Mouse (Mus musculus) heart, embryonic 11.5 days (tissue): ENCODE measurements around the gene P3h4. TPM values are rescaled to one million over a fixed set of nuclear protein-coding genes. Genes with fewer than 3 reads are reported as not detected.

Experiments
- ATAC-seq: fragments of 200-750 bp; cut with Nextera tagmentation; replicated peaks from 2 replicates; pipeline ENCODE4 v1.8.0; 2017; ENCODE audit warnings: moderate library complexity; ENCODE audit not compliant: insufficient number of reproducible peaks, low FRiP score, low TSS enrichment
- H3K27ac ChIP-seq: fragments of 300-500 bp; sonication (generic); 2 replicates; pipeline ENCODE4 v1.5.1; 2014; ENCODE audit warnings: mild to moderate bottlenecking, low read depth, low read length
- H3K27me3 ChIP-seq: fragments of 300-500 bp; sonication (generic); 2 replicates; pipeline ENCODE4 v1.6.1; 2014; ENCODE audit warnings: mild to moderate bottlenecking, low read length, mixed read lengths; ENCODE audit not compliant: control insufficient read depth, insufficient read depth
- H3K36me3 ChIP-seq: fragments of 300-500 bp; sonication (generic); 2 replicates; pipeline ENCODE4 v1.6.1; 2014; ENCODE audit warnings: mild to moderate bottlenecking, low read length, moderate library complexity, mixed read lengths; ENCODE audit not compliant: control insufficient read depth, insufficient read depth
- H3K4me1 ChIP-seq: fragments of 300-500 bp; sonication (generic); 2 replicates; pipeline ENCODE4 v1.6.1; 2014; ENCODE audit warnings: low read length; ENCODE audit not compliant: control insufficient read depth, insufficient read depth
- H3K4me2 ChIP-seq: fragments of 300-500 bp; sonication (generic); 2 replicates; pipeline ENCODE4 v1.6.1; 2014; ENCODE audit warnings: mild to moderate bottlenecking, moderate library complexity
- H3K4me3 ChIP-seq: fragments of 300-500 bp; sonication (generic); 2 replicates; pipeline ENCODE4 v1.5.1; 2014; ENCODE audit warnings: low read depth, low read length
- H3K9ac ChIP-seq: fragments of 300-500 bp; sonication (generic); 2 replicates; pipeline ENCODE4 v1.6.1; 2014; ENCODE audit warnings: mild to moderate bottlenecking, low read depth, low read length, moderate library complexity
- H3K9me3 ChIP-seq: fragments of 300-500 bp; sonication (generic); replicated peaks from 2 replicates; pipeline ENCODE4 v1.6.1; 2016; ENCODE audit warnings: low read length; ENCODE audit not compliant: control insufficient read depth
- WGBS: fragments of 180-500 bp; shearing (Covaris S2); extraction: QIAGEN DNeasy Blood & Tissue Kit; methylation state at CpG from one replicate; pipeline ENCODE4 v1.1.7; 2014; ENCODE audit not compliant: insufficient replicate concordance; 5-methylcytosine and 5-hydroxymethylcytosine counted together
- polyA plus RNA-seq: library from polyadenylated mRNA; unstranded; fragments of >200 nt; fragmentation: Nextera tagmentation; extraction: Ambion mirVana; gene quantifications from 2 replicates; pipeline ENCODE4 v1.2.1, GENCODE M21; 2014

The P3h4 gene
- polyA plus RNA-seq, 1 experiment from 2014 or later: 67.2 TPM

DNA sequence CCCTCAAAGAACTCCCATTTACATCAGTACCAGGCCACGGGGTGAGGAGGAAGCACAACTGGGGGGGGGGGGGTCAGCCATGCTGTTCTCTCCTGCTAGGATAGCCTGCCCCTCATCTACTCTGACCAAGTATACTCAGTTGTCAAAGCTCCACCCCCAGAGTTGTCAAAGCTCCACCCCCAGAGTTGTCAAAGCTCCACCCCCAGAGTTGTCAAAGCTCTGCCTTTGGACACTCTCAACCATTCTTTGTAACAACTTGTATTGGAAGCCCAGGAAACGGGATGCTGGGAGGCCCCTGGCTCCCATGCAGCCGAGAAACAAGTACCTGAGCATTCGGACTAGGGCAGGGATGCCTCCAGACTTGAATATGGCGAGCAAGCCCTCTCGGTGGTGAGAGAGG is 32.0 kb downstream of the P3h4 start:
- no peak for ATAC-seq
- H3K36me3 ChIP-seq: peaks cover 50% of the 10 kb centered on the region

DNA sequence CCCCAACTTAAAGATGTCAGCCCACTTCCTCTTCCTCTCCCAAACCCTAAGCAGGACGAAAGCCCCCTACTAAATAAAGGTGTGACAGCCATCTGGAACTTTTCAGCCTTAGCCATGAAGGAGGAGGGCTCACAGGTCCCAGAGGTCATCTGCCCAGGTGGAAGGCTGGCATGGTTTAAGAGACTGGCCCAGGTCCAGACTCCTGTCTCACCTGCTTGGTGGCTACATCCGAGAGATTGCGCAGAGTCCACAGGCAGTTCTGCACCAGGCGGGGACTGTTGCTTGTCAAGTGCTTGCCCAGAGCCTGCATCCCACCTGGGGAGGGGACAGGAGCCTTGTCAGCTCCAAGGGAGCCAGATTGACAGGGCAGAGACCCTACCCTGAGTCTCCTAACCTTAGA is 35.3 kb downstream of the P3h4 start:
- Histone ChIP-seq H3K4me3 (no peak overlapping the region), H3K9ac (no peak overlapping the region), H3K4me2 (no peak overlapping the region), H3K36me3 (peaks cover 66% of the 10 kb centered on the region), H3K9me3 (no peaks in the 10 kb centered on the region), H3K27ac (no peak overlapping the region), H3K27me3 (no peaks in the 10 kb centered on the region), H3K4me1 (no peaks in the 10 kb centered on the region)
- 82% methylated on average over 4 of the region's 4 CpGs for WGBS
- ATAC-seq: no peak

More for the DNA sequence above, 32.0 kb downstream of the P3h4 start:
- H3K27me3 ChIP-seq: no peaks in the 10 kb centered on the region
- no peak overlapping the region for H3K27ac ChIP-seq
- H3K4me2 ChIP-seq: no peak overlapping the region; the same call in 1 of the 2 replicates
- H3K4me1 ChIP-seq: peaks cover 15% of the 10 kb centered on the region
- no peaks in the 10 kb centered on the region for H3K9me3 ChIP-seq
- H3K4me3 ChIP-seq: no peak overlapping the region
- 85% methylated on average over 6 of the region's 6 CpGs for WGBS
- no peak overlapping the region for H3K9ac ChIP-seq

DNA sequence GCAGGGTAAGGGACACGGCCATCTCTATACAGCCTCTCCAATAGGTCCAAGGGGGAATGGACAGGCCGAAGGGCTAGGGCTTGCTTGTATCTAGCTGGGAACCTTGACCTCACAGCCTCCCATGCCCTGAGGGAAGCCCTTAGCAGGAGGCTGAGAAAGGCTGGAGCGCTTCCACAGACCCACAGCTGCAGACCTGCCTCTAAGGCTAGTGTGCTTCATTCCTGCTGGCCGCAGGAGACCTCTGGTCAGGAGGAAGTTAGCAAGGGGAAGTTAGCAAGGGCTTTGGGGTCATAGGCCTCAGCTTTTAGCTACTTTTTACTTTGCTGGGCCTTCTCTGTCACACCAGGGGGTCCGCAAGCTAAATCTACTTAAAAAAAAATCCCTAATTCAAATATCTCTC is 36.2 kb downstream of the P3h4 start:
- Histone ChIP-seq H3K9me3 (no peaks in the 10 kb centered on the region), H3K36me3 (peaks cover 66% of the 10 kb centered on the region), H3K4me1 (no peaks in the 10 kb centered on the region), H3K27ac (no peak overlapping the region), H3K4me2 (no peak overlapping the region), H3K27me3 (no peaks in the 10 kb centered on the region), H3K9ac (no peak overlapping the region), H3K4me3 (no peak overlapping the region)
- ATAC-seq: no peak
- 88% methylated on average over 5 of the region's 5 CpGs for WGBS

GRCm38 (mm10) chr11:100377989-100378388 is 36.6 kb downstream of the P3h4 start:
- Histone ChIP-seq H3K27me3 (no peaks in the 10 kb centered on the region), H3K9ac (no peak overlapping the region), H3K9me3 (no peaks in the 10 kb centered on the region), H3K4me1 (no peaks in the 10 kb centered on the region), H3K4me3 (no peak overlapping the region), H3K4me2 (no peak overlapping the region), H3K27ac (no peak overlapping the region), H3K36me3 (peaks cover 66% of the 10 kb centered on the region)
- WGBS: 90% methylated on average over 14 of the region's 14 CpGs
- ATAC-seq: no peak

GRCm38 (mm10) chr11:100376746-100377389 is 37.8 kb downstream of the P3h4 start:
- H3K4me2 ChIP-seq: no peak overlapping the region
- H3K27ac ChIP-seq: no peak overlapping the region
- H3K9ac ChIP-seq: no peak overlapping the region
- H3K4me3 ChIP-seq: no peak overlapping the region
- WGBS: 83% methylated on average over 21 of the region's 21 CpGs
- no peaks in the 10 kb centered on the region for H3K27me3 ChIP-seq
- H3K9me3 ChIP-seq: no peaks in the 10 kb centered on the region
- H3K4me1 ChIP-seq: no peaks in the 10 kb centered on the region
- peaks cover 60% of the 10 kb centered on the region for H3K36me3 ChIP-seq
- no peak for ATAC-seq

- H3K27ac ChIP-seq: 0 out of 2 replicates have a peak overlapping the region, but pooled peaks have one; percentile 15
- 69% methylated on average over 4 of the region's 4 CpGs for WGBS
- peaks cover 54% of the 10 kb centered on the region for H3K36me3 ChIP-seq
- H3K9ac ChIP-seq: no peak overlapping the region
- H3K9me3 ChIP-seq: no peaks in the 10 kb centered on the region
- H3K4me2 ChIP-seq: no peak overlapping the region
- no peak for ATAC-seq
- no peak overlapping the region for H3K4me3 ChIP-seq
- H3K4me1 ChIP-seq: no peaks in the 10 kb centered on the region
- no peaks in the 10 kb centered on the region for H3K27me3 ChIP-seq
Measured at GRCm38 (mm10) chr11:100376005-100376404, 38.6 kb downstream of the P3h4 start.

GRCm38 (mm10) chr11:100375127-100375526 is 39.5 kb downstream of the P3h4 start:
- Histone ChIP-seq H3K27me3 (no peaks in the 10 kb centered on the region), H3K4me3 (no peak overlapping the region), H3K27ac (no peak overlapping the region), H3K36me3 (peaks cover 52% of the 10 kb centered on the region), H3K9me3 (no peaks in the 10 kb centered on the region), H3K9ac (no peak overlapping the region), H3K4me2 (no peak overlapping the region), H3K4me1 (no peaks in the 10 kb centered on the region)
- ATAC-seq: no peak
- WGBS: 78% methylated on average over 9 of the region's 9 CpGs

GRCm38 (mm10) chr11:100371981-100372558 is 42.6 kb downstream of the P3h4 start:
- Histone ChIP-seq H3K9ac (no peak overlapping the region), H3K27me3 (no peaks in the 10 kb centered on the region), H3K4me1 (no peaks in the 10 kb centered on the region), H3K9me3 (no peaks in the 10 kb centered on the region), H3K4me3 (no peak overlapping the region), H3K27ac (no peak overlapping the region), H3K36me3 (peaks cover 39% of the 10 kb centered on the region), H3K4me2 (no peak overlapping the region)
- no peak for ATAC-seq
- 85% methylated on average over 7 of the region's 8 CpGs for WGBS

DNA sequence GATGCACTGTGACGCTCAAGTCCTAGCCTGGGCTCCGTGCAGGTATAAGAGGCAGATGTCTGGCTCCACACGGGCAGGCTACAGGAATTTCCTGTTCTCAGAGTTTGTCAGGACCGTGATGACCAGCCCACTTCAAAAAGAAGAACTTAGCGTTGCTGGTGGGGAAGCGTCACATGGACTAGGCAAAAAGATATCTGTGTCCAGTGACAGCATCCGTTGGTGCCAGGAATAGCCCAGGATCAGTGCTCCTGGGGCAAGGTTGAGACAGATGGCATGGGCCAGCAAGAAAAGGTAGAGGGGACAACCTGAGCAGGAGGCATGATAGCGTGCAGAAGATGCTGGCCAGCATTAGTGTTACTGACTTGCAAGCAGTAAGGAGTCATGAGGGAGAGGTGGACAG is 44.8 kb downstream of the P3h4 start:
- Histone ChIP-seq H3K4me1 (no peaks in the 10 kb centered on the region), H3K9ac (no peak overlapping the region), H3K4me2 (no peak overlapping the region), H3K36me3 (peaks cover 20% of the 10 kb centered on the region), H3K4me3 (no peak overlapping the region), H3K9me3 (no peaks in the 10 kb centered on the region), H3K27me3 (no peaks in the 10 kb centered on the region), H3K27ac (no peak overlapping the region)
- WGBS: 57% methylated on average over 8 of the region's 8 CpGs
- ATAC-seq: no peak
